Mouse (Mus musculus): ENCODE data around the gene Eif2b2.

Gene Eif2b2

GRCm38 (mm10) chr12:85193923-85194622 is 25.2 kb upstream of the Eif2b2 start:
- no peak for DNase-seq (ENCODE audit: low read depth, low spot score)

GRCm38 (mm10) chr12:85194623-85195018 is 24.7 kb upstream of the Eif2b2 start:
- no peak for DNase-seq (ENCODE audit: low read depth, low spot score)

- DNase-seq (ENCODE audit: low read depth, low spot score), result no peak
Measured at GRCm38 (mm10) chr12:85195086-85195485, 24.2 kb upstream of the Eif2b2 start.

- no peak for DNase-seq (ENCODE audit: low read depth, low spot score)
Measured at GRCm38 (mm10) chr12:85196191-85196590, 23.1 kb upstream of the Eif2b2 start.

- DNase-seq (ENCODE audit: low read depth, low spot score), result no peak
Measured at GRCm38 (mm10) chr12:85197371-85197770, 21.9 kb upstream of the Eif2b2 start.

- no peak for DNase-seq (ENCODE audit: low read depth, low spot score)
Measured at GRCm38 (mm10) chr12:85197936-85198335, 21.3 kb upstream of the Eif2b2 start.

DNA sequence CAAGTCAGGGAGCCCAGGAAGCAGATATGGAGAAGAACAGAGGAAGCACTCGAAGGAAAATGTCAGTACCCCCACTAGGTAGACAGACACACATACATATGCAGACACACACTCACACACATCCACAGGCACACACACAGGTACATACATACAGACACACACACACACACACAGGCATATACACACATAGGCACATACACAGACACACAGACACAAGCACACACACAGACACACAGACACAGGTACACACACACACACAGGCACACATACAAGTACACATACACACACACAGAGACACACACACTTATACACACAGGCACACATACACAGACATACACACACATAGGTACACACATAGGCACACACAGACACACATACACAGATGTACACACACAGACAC is 19.3 kb upstream of the Eif2b2 start:
- DNase-seq (ENCODE audit: low read depth, low spot score), result no peak

DNA sequence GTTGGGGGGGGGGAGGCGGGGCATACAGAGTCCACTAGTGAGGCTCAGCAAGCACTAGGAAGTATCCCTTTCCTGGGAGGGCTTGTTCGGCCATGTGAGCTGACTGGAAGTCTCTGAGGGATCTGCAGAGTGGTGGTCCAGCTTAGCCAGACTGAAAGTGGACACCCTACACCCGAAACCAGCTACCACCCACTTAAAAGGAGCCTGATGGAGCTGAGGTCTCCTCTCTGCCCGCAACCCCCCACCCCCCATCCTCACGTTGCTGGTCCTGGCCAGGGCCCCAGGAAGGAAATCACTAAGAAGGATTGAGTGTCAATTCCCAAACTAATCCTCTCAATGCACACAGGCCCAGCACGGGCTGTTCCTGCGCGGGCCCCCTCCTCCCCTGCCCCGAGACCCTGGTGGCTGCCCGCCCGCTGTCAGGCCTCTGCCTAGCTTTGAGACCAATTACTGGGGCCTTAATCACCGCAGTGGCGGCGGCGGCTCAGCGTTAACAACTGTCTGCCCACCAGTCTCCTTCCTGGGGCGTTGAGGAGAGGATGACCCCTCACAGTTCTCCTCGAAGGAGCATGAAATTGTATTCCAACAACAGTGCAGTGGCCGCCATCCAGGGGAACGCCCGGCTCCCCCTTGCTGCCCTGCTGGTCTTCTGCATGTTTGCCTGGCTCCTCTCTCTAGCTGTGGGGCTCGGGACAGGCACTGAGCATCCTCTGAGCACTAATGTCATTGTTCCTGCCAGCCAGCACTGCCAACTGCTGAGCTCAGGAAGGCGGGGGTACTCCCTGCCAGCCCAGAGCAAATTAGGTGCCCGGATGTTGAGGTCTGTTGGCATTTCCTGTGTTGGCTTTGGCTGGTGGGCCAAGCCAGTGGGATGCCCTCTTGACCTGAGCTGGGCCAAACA is 18.1 kb upstream of the Eif2b2 start:
- DNase-seq (ENCODE audit: low read depth, low spot score), result no peak

DNA sequence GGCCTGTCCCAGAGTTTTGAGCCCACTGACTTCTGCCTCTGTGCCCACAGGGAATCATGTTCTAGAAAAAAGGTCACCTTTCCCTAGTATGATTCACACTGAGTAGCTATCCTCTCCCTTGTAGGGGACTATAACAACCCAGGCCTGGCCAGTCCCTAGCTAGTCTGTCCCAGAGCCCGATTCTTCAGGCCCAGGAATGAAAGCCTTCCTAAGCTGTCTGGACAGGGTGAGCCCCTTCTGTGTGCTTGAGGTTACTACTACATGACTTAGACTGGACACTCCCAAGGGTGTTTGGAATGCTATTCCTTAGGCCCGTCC is 17.5 kb upstream of the Eif2b2 start:
- DNase-seq (ENCODE audit: low read depth, low spot score), result no peak

DNA sequence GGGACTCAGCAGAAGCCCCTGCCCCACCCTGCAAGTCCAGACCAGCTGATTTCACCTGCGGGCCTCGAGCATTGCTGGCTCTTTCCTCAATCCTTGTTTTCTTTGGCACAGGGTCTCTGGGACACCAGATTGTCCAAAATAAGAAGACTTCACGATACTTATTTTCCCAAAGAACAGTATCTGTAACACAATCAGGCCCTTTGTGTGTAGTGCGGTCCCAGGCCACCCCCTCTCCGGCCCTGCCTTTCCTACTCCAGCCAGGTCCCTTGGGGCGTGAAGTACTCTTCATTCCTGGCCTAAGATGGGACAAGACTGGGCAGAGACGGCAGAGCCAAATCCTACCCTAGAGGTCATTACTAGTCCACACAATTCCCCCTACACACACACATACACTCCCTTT is 17.1 kb upstream of the Eif2b2 start:
- DNase-seq (ENCODE audit: low read depth, low spot score), result no peak

DNA sequence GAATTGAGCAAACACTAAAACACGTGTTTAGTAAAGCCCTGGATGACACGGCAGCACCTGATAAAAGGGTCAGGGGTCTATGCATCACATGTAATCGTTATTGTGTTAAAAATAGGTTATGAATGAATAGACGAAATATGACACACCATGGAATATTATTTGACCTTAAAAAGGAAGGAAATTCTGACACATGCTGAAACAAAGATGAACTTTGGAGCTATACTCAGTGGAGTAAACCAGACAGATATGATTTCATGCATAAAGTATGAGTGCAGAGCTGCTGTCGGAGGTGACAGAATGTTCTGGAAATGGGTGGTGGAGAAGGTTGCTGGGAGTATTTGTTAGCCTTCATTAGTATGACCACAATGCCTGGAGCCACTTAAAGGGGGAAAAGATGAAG is 15.6 kb upstream of the Eif2b2 start:
- no peak for DNase-seq (ENCODE audit: low read depth, low spot score)

DNA sequence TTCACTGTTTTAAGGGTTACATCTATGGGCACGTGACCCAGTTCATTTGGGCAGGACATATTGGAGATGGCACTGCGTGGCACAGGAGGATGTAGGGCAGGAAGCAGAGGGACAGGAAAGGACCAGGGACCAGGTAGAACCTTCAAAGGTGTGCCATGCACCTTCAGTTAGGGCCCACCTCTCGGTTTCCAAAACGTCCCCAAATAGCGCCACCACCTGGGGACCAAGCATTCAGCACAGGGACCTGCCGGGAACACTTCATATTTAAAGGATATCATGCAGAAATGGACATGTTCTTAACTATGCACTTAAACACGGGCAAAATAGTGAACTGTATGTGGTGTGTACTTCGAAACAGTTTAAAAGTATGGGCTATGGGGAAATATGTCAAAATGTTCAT is 15.2 kb upstream of the Eif2b2 start:
- DNase-seq (ENCODE audit: low read depth, low spot score), result no peak

DNA sequence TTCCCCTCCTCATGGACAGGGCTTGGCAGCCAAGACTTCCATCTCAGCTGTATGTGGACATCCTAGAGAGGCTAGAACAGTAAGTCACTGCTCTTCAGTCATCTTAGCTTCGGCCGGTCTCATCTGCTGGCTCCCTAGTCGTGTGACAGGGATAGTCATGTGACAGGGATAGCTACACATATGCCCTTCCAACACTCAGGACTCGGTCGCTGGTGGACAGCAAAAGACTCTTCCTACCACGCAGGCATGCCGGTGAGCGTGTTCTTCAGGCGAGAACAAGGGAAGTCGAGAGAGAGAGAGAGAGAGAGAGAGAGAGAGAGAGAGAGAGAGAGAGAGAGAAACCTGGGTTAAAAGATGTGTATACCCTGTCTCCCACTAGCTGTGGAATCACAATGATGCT is 13.9 kb upstream of the Eif2b2 start:
- DNase-seq (ENCODE audit: low read depth, low spot score), result no peak

DNA sequence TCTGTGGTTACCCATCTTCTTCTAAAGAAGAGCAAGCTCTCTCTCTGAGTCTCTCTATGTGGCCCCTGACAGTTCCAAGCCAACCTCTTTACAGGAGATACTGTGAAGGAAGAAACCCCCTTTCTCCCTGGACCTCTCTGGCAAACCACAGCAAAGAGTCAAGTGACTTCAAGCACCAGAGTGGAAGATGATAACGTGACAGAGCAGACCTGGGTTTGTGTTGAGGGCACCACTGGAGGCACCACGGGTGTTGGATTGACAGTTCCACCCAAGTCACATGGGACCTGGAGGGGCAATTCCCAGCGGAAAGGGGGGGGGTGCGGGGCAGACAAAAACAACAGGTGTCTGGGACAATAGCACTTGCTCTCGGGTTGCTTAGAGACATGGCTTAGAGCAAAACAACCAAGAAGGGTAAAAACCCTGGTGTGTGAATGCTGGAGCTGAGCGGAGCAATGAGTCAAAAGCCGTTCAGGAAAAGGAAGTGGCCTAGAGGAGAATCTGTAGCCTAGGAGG is 10.5 kb upstream of the Eif2b2 start:
- DNase-seq (ENCODE audit: low read depth, low spot score), result no peak

- DNase-seq (ENCODE audit: low read depth, low spot score), result no peak
Measured at GRCm38 (mm10) chr12:85215031-85215430, 4.2 kb upstream of the Eif2b2 start.

DNA sequence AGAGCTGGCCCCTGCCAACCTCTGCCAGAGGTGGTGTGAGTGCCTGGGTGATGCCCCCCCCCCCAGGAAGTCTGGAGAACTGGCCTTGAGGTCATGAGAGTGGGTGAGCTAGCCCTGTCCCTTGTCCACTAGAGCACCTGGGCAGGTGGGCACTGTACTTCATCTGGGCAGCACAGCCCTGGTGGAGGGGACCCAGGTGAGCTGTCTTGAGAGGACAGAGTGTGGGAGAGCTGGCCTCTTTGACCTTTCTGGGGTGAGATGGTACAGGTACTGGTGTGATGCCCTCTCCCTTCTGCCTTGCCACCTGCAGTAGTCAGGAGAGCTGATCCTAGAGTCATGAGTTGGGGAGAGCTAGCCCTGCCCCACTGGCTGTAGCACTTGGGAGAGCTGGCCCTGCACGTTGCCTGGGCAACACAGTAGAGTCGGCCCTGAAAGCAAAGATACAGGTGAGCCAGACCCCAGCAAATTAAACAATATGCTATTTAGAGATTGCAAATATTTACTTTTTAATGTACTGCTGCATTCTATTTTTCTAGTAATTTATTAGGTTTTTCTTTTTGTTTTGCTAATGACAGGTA is 1.5 kb upstream of the Eif2b2 start:
- DNase-seq (ENCODE audit: low read depth, low spot score), result no peak

GRCm38 (mm10) chr12:85219905-85220290 is 617 bp downstream of the Eif2b2 start:
- peak; percentile 35 for DNase-seq (ENCODE audit: low read depth, low spot score)

- DNase-seq (ENCODE audit: low read depth, low spot score), result no peak
Measured at GRCm38 (mm10) chr12:85227227-85227626, 7.9 kb downstream of the Eif2b2 start.

DNA sequence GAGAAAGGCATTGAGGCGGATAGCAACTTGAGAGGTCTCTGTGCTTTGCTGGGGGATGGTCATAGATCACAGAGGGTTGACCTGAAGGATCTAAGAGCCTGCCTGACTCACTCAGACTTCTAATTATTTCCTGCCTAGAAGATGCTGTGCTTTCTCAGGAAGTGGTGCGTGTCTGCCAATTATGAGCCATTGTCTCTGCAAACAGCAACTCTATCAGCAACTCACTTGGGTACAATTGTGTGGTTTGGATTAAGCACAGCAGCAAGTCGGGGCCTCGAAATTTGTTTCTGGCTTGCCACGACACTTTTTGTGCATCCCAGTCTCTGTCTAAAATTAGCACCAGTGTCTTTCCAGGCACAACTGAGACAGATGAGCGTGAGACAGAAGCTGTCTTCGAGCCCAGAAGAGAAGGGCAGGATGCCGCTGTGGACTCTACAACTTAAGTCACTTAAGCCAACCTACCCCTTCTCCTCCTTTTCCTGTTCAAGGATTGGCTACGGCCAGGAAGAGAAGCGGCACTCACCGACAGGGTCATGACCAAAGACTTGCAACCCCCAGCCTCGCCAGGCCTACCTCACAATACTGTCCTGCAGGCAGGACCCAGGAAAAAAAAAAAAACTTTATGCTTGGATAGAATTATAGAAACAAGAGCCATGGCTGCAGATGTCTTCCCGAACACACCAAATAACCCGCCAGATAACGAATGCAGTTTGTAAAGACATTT is 8.8 kb downstream of the Eif2b2 start:
- DNase-seq (ENCODE audit: low read depth, low spot score), result no peak

- DNase-seq (ENCODE audit: low read depth, low spot score), result no peak
Measured at GRCm38 (mm10) chr12:85233376-85234358, 14.4 kb downstream of the Eif2b2 start.

DNA sequence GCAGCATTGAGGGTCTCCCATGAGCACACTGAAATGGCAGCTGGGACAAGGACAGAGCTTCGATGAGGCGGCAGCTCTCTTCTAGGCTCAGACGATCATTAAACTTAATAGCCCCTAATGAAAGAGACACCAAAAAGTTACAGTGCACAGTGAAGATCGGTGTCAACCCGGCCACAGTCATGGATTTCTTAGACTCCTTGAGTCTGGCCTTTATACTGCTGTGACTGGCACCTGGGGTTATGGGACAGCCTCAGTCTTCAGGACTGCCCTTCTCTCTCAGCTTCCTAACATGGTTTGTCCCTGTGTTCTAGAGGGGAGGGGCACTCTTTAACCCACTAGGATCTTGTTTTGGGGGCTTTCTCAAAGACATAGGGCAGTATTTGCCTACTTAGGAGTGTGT is 18.3 kb downstream of the Eif2b2 start:
- DNase-seq (ENCODE audit: low read depth, low spot score), result no peak

All from ES-CJ7 (cell line).